Mouse (Mus musculus) cortical plate, adult 2 months (tissue): ENCODE results near the gene Gm44973. TPM values are rescaled to one million over a fixed set of nuclear protein-coding genes. Genes with fewer than 3 reads are reported as not detected.
A peak's percentile ranks its signal among the peaks of the same experiment; 100 is the strongest.
"Not testable (repeated sequence)": the region's sequence is repeated elsewhere in the genome, so short reads cannot be mapped to it uniquely, and the experiment has no call there.

Experiments used
- H3K27ac ChIP-seq: fragments of 200-500 bp; 2 replicates; pipeline ENCODE4 v1.5.1; 2012; ENCODE audit warnings: low read length, control low read depth, inconsistent platforms; ENCODE audit not compliant: insufficient read depth
- H3K4me1 ChIP-seq: fragments of 200-500 bp; 2 replicates; pipeline ENCODE4 v1.6.1; 2011; ENCODE audit warnings: low read length; ENCODE audit not compliant: control insufficient read depth, insufficient read depth
- H3K4me3 ChIP-seq: fragments of 200-500 bp; 2 replicates; pipeline ENCODE4 v1.5.1; 2011; ENCODE audit warnings: mild to moderate bottlenecking, low read length, control low read depth; ENCODE audit not compliant: insufficient read depth
- CTCF ChIP-seq: fragments of 200-500 bp; IDR thresholded peaks from 2 replicates; pipeline ENCODE4 v1.5.1; 2011; ENCODE audit warnings: mild to moderate bottlenecking, control low read depth, low read length; ENCODE audit not compliant: insufficient read depth; ENCODE audit errors: extremely low read depth
- POLR2A ChIP-seq: fragments of 200-500 bp; IDR thresholded peaks from 2 replicates; pipeline ENCODE4 v1.6.1; 2011; ENCODE audit warnings: mild to moderate bottlenecking, low read length, control low read depth; ENCODE audit not compliant: insufficient read depth; ENCODE audit errors: extremely low read depth
- polyA plus RNA-seq: library from polyadenylated mRNA; depleted of rRNA; stranded (reverse); fragments of >200 nt; gene quantifications from 2 replicates; pipeline ENCODE4 v1.2.3, GENCODE M21; 2012

Gene Gm44973
- polyA plus RNA-seq, 1 experiment, result not detected

DNA sequence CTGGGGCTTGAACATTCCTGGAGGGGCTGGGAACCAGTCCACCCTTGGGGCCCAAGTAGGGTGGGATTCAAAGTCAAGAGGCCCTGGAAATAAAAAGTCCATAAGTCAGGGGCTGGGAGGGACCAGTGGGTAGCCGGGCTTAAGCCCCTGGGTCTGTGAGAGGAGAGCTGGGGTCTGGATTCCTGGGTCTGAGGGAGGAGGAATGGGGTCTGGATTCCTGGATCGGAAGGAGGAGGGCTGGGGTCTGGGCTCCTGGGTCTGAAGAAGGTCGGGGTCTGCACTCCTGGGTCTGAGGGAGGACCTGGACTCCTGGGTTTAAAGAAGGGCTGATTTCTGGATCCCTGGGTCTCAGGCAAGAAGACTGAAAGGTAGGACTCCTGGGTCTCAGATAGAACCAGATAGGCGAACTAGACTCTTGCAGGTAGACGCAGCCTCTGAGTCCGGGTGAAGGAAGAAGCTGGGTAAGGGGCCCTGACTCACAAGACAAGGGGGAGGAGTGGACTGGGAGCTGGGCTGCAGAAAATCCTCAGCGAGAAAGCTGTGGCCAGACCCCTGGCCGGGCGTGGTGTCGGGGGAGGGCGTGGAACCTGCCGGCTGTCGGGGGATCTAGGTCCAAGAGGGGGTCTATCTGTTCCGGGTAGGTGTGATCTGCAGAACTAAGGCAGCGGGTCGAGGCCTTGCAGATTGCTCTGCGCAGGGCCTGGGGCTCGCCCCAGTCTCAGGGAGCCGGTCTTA lies 19.9 kb upstream of the Gm44973 start:
- peak overlapping the region; percentile 72 for H3K4me3 ChIP-seq
- no peaks in the 10 kb centered on the region for H3K4me1 ChIP-seq
- H3K27ac ChIP-seq, result peak overlapping the region; percentile 26
- TF ChIP-seq CTCF, result no peak
- TF ChIP-seq POLR2A, result no peak

GRCm38 (mm10) chr7:4996003-4996895 lies 19.0 kb upstream of the Gm44973 start, which contains the start of gene Zfp579:
TSS of gene Zfp579 (minus strand) at chr7:4996158.
- TF ChIP-seq POLR2A (peak; percentile 79), CTCF (no peak)
- H3K27ac ChIP-seq, result peak within 1 kb of the TSS; percentile 26
- H3K4me3 ChIP-seq, result peak within 1 kb of the TSS; percentile 72
- H3K4me1 ChIP-seq, result no peaks in the 10 kb centered on the region

DNA sequence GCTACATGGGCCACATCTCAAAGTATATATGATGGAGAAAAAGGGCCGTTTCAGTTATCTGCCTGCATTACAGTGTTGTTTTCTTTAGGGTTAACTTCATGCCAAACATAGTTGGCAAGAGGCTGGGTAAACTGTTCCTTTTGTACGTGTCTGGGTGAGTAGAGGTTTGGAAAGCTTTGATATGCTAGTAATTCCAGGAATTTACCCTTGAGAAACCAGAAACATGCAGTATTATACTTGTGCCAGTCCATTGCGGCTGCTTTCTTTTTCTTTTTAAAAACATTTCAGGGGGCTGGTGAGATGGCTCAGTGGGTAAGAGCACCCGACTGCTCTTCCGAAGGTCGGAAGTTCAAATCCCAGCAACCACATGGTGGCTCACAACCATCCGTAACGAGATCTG lies 18.4 kb upstream of the Gm44973 start:
- TF ChIP-seq CTCF (no peak), POLR2A (no peak)
- peak overlapping the region; percentile 3; the same call in 1 of the 2 replicates for H3K27ac ChIP-seq
- no peaks in the 10 kb centered on the region for H3K4me1 ChIP-seq
- H3K4me3 ChIP-seq, result peak overlapping the region; percentile 72

- peak; percentile 40 for TF ChIP-seq CTCF
- no peak for TF ChIP-seq POLR2A
These were observed 15.4 kb upstream of the Gm44973 start for GRCm38 (mm10) chr7:4999876-5000275.

GRCm38 (mm10) chr7:5002876-5003275 lies 12.4 kb upstream of the Gm44973 start:
- H3K4me1 ChIP-seq, H3K27ac ChIP-seq, H3K4me3 ChIP-seq: not testable (repeated sequence)

More at GRCm38 (mm10) chr7:4999876-5000275, 15.4 kb upstream of the Gm44973 start:
- H3K27ac ChIP-seq, result no peak overlapping the region
- no peak overlapping the region for H3K4me3 ChIP-seq
- H3K4me1 ChIP-seq, result no peaks in the 10 kb centered on the region

GRCm38 (mm10) chr7:5008229-5008628 lies 7.1 kb upstream of the Gm44973 start:
- no peak for TF ChIP-seq CTCF
- no peak for TF ChIP-seq POLR2A
- H3K27ac ChIP-seq, result no peak overlapping the region
- H3K4me1 ChIP-seq, result no peaks in the 10 kb centered on the region
- H3K4me3 ChIP-seq, result no peak overlapping the region

GRCm38 (mm10) chr7:5012681-5013513 lies 2.4 kb upstream of the Gm44973 start:
- H3K4me3 ChIP-seq, result no peak overlapping the region
- H3K4me1 ChIP-seq, result no peaks in the 10 kb centered on the region
- no peak for TF ChIP-seq CTCF
- no peak for TF ChIP-seq POLR2A
- H3K27ac ChIP-seq, result no peak overlapping the region

- Histone ChIP-seq H3K4me1 (no peaks in the 10 kb centered on the region), H3K4me3 (peak within 1 kb of the TSS; percentile 39), H3K27ac (peak within 1 kb of the TSS; percentile 99)
- TF ChIP-seq CTCF (no peak), POLR2A (0 out of 2 replicates have a peak, but pooled peaks have one; percentile 41)
These were observed 812 bp upstream of the Gm44973 start, which contains the start of the genes Zfp524 and Fiz1 for GRCm38 (mm10) chr7:5014251-5015117. TSS of gene Zfp524 (plus strand) at chr7:5014415. TSS of gene Fiz1 (minus strand) at chr7:5014697.

DNA sequence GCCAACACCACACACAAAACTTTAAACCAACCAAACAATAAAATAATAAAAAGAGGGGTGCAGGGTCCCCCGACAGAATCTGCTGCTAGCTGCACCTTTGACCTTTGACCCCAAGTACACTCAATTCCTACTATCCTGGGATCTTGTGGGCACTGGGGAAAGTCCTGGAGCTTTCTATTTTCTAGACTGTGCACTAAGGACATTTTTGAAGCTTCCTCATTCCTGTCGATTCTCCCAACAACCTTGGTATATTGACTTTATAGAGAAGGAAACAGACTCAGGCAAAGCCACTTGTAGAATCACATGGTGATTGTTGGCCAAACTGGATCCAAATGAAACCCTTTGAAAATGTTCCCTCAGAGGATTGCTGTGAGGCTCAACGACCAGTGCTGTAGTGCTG lies 761 bp downstream of the Gm44973 start:
- Histone ChIP-seq H3K4me3 (peak overlapping the region; percentile 39), H3K4me1 (no peaks in the 10 kb centered on the region), H3K27ac (peak overlapping the region; percentile 53)
- no peak for TF ChIP-seq CTCF
- TF ChIP-seq POLR2A, result no peak
